ENCODE assay signal across 30 mouse cellular contexts in genomic region chr10:91424786-91425185, GRCm38 (mm10).
"Had no signal": no experiment of that assay in that cellular context is flagged by ENCODE, and none has a peak within 500 bp of the region (broad histone marks: within the 10 kb centered on the region; RNA-seq: fewer than 3 reads in every experiment).

No protein-coding gene starts in this region.

- H3K27me3 ChIP-seq: limb, embryonic 12.5 days; limb, embryonic 15.5 days; liver, embryonic 12.5 days; liver, embryonic 13.5 days; liver, embryonic 15.5 days; lung, embryonic 15.5 days; megakaryocyte, embryonic 14.5 days; midbrain, embryonic 12.5 days; midbrain, embryonic 13.5 days; midbrain, embryonic 15.5 days; neural tube, embryonic 12.5 days had no signal

- H3K4me3 ChIP-seq: limb, embryonic 10.5 days; limb, embryonic 12.5 days; limb, embryonic 13.5 days; limb, embryonic 15.5 days; liver, embryonic 12.5 days; liver, embryonic 13.5 days; liver, embryonic 15.5 days; lung, embryonic 15.5 days; megakaryocyte, embryonic 14.5 days; midbrain, embryonic 12.5 days; midbrain, embryonic 13.5 days; midbrain, embryonic 15.5 days; myocyte; neural tube, embryonic 12.5 days had no signal

- DNase-seq: left cerebral cortex, postnatal 4 days; liver; liver, embryonic 13.5 days; liver, postnatal 0 days; lung, adult 18-20 months; lung, adult 2 months; lung, embryonic 14.5 days; lung, postnatal 10 days; lung, postnatal 14 days; lung, postnatal 36 days; lung, postnatal 4 days; midbrain, embryonic 14.5 days had no signal

- ATAC-seq: liver, embryonic 12.5 days; liver, postnatal 0 days; lung, postnatal 0 days; midbrain, embryonic 13.5 days; midbrain, embryonic 15.5 days; midbrain, embryonic 16.5 days had no signal

- H3K27ac ChIP-seq: limb, embryonic 10.5 days; limb, embryonic 12.5 days; limb, embryonic 13.5 days; limb, embryonic 15.5 days; liver, embryonic 12.5 days; liver, embryonic 13.5 days; liver, embryonic 14.5 days; liver, embryonic 15.5 days; lung, embryonic 15.5 days; macrophage; midbrain, embryonic 12.5 days; midbrain, embryonic 13.5 days; midbrain, embryonic 15.5 days; neural tube, embryonic 12.5 days had no signal

- H3K36me3 ChIP-seq: limb, embryonic 10.5 days; limb, embryonic 12.5 days; limb, embryonic 13.5 days; limb, embryonic 15.5 days; liver, embryonic 12.5 days; liver, embryonic 13.5 days; liver, embryonic 15.5 days; lung, embryonic 15.5 days; midbrain, embryonic 12.5 days; midbrain, embryonic 13.5 days; midbrain, embryonic 15.5 days; neural tube, embryonic 12.5 days had no signal

- H3K4me2 ChIP-seq: limb, embryonic 12.5 days; limb, embryonic 13.5 days; limb, embryonic 15.5 days; liver, embryonic 11.5 days; liver, embryonic 12.5 days; liver, embryonic 13.5 days; liver, embryonic 15.5 days; lung, embryonic 14.5 days; lung, embryonic 15.5 days; midbrain, embryonic 12.5 days; midbrain, embryonic 13.5 days; midbrain, embryonic 15.5 days; neural tube, embryonic 12.5 days had no signal

- H3K9me3 ChIP-seq: limb, embryonic 10.5 days; limb, embryonic 12.5 days; limb, embryonic 13.5 days; limb, embryonic 15.5 days; liver, embryonic 12.5 days; liver, embryonic 13.5 days; liver, embryonic 15.5 days; lung, embryonic 15.5 days; midbrain, embryonic 12.5 days; midbrain, embryonic 13.5 days; midbrain, embryonic 15.5 days; neural tube, embryonic 12.5 days had no signal

- H3K9ac ChIP-seq: limb, embryonic 12.5 days; limb, embryonic 13.5 days; limb, embryonic 15.5 days; liver, embryonic 12.5 days; liver, embryonic 13.5 days; liver, embryonic 14.5 days; liver, embryonic 15.5 days; liver, postnatal 0 days; lung, embryonic 14.5 days; lung, embryonic 15.5 days; midbrain, embryonic 12.5 days; midbrain, embryonic 13.5 days; midbrain, embryonic 15.5 days; neural tube, embryonic 12.5 days had no signal

- H3K4me1 ChIP-seq: limb, embryonic 10.5 days; liver, embryonic 12.5 days; liver, embryonic 13.5 days; liver, embryonic 15.5 days; lung, embryonic 15.5 days; megakaryocyte, embryonic 14.5 days; neural tube, embryonic 12.5 days had no signal
